Mouse (Mus musculus): Measurements from ENCODE around the gene Lzic.

DNA sequence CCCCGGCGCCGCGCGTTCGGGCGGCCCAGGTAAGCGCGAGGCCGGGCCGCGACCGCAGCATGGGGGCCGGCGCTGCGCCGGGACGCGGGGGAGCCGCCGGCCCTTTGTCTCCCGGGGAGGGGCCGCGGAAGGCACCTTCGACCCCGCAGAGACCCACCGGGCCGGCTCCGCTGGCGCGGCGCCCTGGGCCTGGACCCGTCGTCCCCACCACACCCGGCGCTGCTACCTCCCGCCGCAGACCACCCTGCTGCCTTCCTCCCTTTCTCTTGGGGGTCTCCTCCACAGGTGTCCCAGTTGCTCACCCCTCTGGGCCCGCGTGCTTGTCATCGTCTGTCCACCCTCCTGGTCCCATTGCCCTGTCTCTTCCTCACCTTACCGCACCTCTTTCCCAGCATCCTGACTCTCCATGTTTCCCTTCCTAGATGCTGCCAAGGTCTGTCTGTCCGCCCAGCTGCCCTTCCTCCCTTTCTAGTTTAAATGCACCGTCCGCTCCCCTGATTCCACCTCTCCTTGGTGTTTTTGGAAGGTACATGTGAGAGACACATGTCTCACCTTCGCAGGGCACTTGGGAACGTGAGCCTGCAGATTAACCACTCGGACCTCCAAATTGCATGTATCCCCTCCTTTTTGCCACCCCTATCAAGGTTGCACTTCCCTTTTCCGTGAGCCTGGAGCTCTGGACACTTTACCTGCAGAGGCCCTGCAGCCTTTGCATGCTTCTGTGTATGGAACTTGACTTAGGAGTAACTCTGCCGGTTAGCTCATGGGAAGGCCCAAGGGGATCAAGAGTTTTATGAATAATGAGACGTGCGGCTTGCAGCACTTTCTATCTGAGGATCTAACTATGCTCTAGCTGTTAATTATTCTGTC lies 33.6 kb downstream of the Lzic start:
- TF ChIP-seq CTCF (IDR thresholded peaks at IDR 0.05; ENCODE audit: low read depth, low read length) (no peak), POLR2A (IDR thresholded peaks at IDR 0.05; ENCODE audit: borderline replicate concordance, low read depth, low read length) (no peak)

All from bone marrow macrophage, adult 2 months (primary cell).